Mouse (Mus musculus) midbrain, embryonic 11.5 days (tissue): ENCODE data around the gene Nhlrc4. TPM values are rescaled to one million over a fixed set of nuclear protein-coding genes. Genes with fewer than 3 reads are reported as not detected.
A peak's percentile ranks its signal among the peaks of the same experiment; 100 is the strongest.

ENCODE experiments used
- ATAC-seq: fragments of 200-750 bp; cut with Nextera tagmentation; 2 replicates; pipeline ENCODE4 v1.8.0; 2017; ENCODE audit warnings: moderate TSS enrichment, moderate library complexity; ENCODE audit not compliant: low FRiP score
- DNase-seq: peaks from one replicate; pipeline ENCODE4 v3.0.0; 2015; ENCODE audit warnings: low spot score; ENCODE audit errors: missing footprints
- H3K27ac ChIP-seq: fragments of 300-500 bp; sonication (generic); 2 replicates; pipeline ENCODE4 v1.5.1; 2014; ENCODE audit warnings: low read depth, low read length
- H3K27me3 ChIP-seq: fragments of 300-500 bp; sonication (generic); 2 replicates; pipeline ENCODE4 v1.6.1; 2014; ENCODE audit warnings: mild to moderate bottlenecking, low read length, moderate library complexity, mixed read lengths; ENCODE audit not compliant: control insufficient read depth, insufficient read depth
- H3K36me3 ChIP-seq: fragments of 300-500 bp; sonication (generic); 2 replicates; pipeline ENCODE4 v1.6.1; 2014; ENCODE audit warnings: mild to moderate bottlenecking, low read length, moderate library complexity, mixed read lengths; ENCODE audit not compliant: control insufficient read depth, insufficient read depth
- H3K4me1 ChIP-seq: fragments of 300-500 bp; sonication (generic); 2 replicates; pipeline ENCODE4 v1.6.1; 2014; ENCODE audit warnings: low read length; ENCODE audit not compliant: control insufficient read depth, insufficient read depth
- H3K4me2 ChIP-seq: fragments of 300-500 bp; sonication (generic); 2 replicates; pipeline ENCODE4 v1.6.1; 2014; ENCODE audit warnings: mild to moderate bottlenecking, moderate library complexity
- H3K4me3 ChIP-seq: fragments of 300-500 bp; sonication (generic); 2 replicates; pipeline ENCODE4 v1.5.1; 2014; ENCODE audit warnings: low read depth, low read length
- H3K9ac ChIP-seq: fragments of 300-500 bp; sonication (generic); 2 replicates; pipeline ENCODE4 v1.6.1; 2014; ENCODE audit warnings: low read length
- H3K9me3 ChIP-seq: fragments of 300-500 bp; sonication (generic); 2 replicates; pipeline ENCODE4 v1.6.1; 2016; ENCODE audit warnings: low read length; ENCODE audit not compliant: control insufficient read depth
- WGBS: fragments of 180-500 bp; shearing (Covaris S2); extraction: QIAGEN DNeasy Blood & Tissue Kit; methylation state at CpG from one replicate; pipeline ENCODE4 v1.1.7; 2014; 5-methylcytosine and 5-hydroxymethylcytosine counted together
- polyA plus RNA-seq: library from polyadenylated mRNA; unstranded; fragments of >200 nt; fragmentation: Nextera tagmentation; extraction: Ambion mirVana; gene quantifications from 2 replicates; pipeline ENCODE4 v1.2.1, GENCODE M21; 2014

The Nhlrc4 gene
- polyA plus RNA-seq, 1 experiment from 2014 or later: 0.37 TPM

DNA sequence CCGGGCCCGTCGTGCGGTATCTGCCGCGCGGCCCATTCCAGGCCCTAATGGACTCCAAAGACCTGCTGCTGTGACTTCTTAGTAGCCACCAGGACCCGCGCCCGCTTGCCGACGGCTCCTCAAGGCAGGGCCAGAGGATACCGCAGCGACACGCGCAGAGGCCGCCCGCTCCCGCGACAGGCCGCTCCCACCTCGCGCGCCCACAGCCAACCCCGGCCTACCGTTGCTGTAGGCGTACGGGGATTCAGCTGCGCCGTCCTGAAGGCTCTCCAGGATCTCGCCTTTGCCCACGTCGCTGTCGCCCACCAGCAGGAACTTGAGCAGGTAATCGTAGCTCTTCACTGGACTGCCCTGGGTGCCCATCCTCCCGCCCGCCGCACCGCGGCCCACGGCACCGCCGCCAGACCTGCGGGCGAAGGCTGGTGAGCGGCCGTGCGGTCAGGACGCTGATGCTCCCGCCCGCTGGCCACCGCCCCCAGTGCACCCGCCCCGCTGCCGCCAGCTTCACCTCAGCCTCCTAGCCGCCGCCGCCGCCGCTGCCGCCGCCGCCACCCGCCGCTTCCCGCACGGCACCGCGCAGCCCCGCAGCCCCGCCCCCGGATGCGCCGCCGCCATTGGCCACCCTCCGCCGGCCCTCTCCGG lies 25.5 kb downstream of the Nhlrc4 start, which contains the start of gene Rab40c:
Gene Rab40c, minus strand, starts transcription at position 584 of the 642 bp plus-strand sequence.
- Histone ChIP-seq H3K4me1 (peaks cover 12% of the 10 kb centered on the region), H3K9ac (peak within 1 kb of the TSS; percentile 79), H3K4me3 (peak within 1 kb of the TSS; percentile 85), H3K36me3 (no peaks in the 10 kb centered on the region), H3K27ac (peak within 1 kb of the TSS; percentile 81), H3K4me2 (peak within 1 kb of the TSS; percentile 97), H3K9me3 (no peaks in the 10 kb centered on the region), H3K27me3 (no peaks in the 10 kb centered on the region)
- no peak for DNase-seq
- WGBS: under 1% methylated on average over 76 of the region's 78 CpGs
- peak; percentile 4; the same call in 1 of the 2 replicates for ATAC-seq

GRCm38 (mm10) chr17:25918037-25918750 lies 26.6 kb downstream of the Nhlrc4 start:
- H3K36me3 ChIP-seq: no peaks in the 10 kb centered on the region
- WGBS: 82% methylated on average over 9 of the region's 9 CpGs
- no peak for ATAC-seq

GRCm38 (mm10) chr17:25916931-25917647 lies 27.7 kb downstream of the Nhlrc4 start:
- no peaks in the 10 kb centered on the region for H3K27me3 ChIP-seq
- no peaks in the 10 kb centered on the region for H3K36me3 ChIP-seq
- no peak overlapping the region for H3K4me2 ChIP-seq
- WGBS: 86% methylated on average over 8 of the region's 8 CpGs
- no peak overlapping the region for H3K4me3 ChIP-seq
- H3K9ac ChIP-seq: no peak overlapping the region
- peaks cover 12% of the 10 kb centered on the region for H3K4me1 ChIP-seq
- ATAC-seq: no peak
- no peak overlapping the region for H3K27ac ChIP-seq
- no peak for DNase-seq
- no peaks in the 10 kb centered on the region for H3K9me3 ChIP-seq

More at GRCm38 (mm10) chr17:25918037-25918750, 26.6 kb downstream of the Nhlrc4 start:
- peak overlapping the region; percentile 79 for H3K9ac ChIP-seq
- H3K4me1 ChIP-seq: peaks cover 12% of the 10 kb centered on the region
- peak overlapping the region; percentile 97 for H3K4me2 ChIP-seq
- peak overlapping the region; percentile 85 for H3K4me3 ChIP-seq
- H3K9me3 ChIP-seq: no peaks in the 10 kb centered on the region
- no peak overlapping the region for H3K27ac ChIP-seq
- DNase-seq: no peak
- H3K27me3 ChIP-seq: no peaks in the 10 kb centered on the region

- DNase-seq (no peak), ATAC-seq (no peak)
- Histone ChIP-seq H3K27ac (no peak overlapping the region), H3K27me3 (no peaks in the 10 kb centered on the region), H3K9ac (no peak overlapping the region), H3K36me3 (no peaks in the 10 kb centered on the region), H3K4me2 (no peak overlapping the region), H3K4me1 (peaks cover 12% of the 10 kb centered on the region), H3K4me3 (no peak overlapping the region), H3K9me3 (no peaks in the 10 kb centered on the region)
- 87% methylated on average over 4 of the region's 4 CpGs for WGBS
These were observed 30.5 kb downstream of the Nhlrc4 start for GRCm38 (mm10) chr17:25914295-25914694.

- no peaks in the 10 kb centered on the region for H3K27me3 ChIP-seq
- H3K9me3 ChIP-seq: no peaks in the 10 kb centered on the region
- no peak overlapping the region for H3K9ac ChIP-seq
- WGBS: 88% methylated on average over 1 of the region's 1 CpGs
- no peak overlapping the region for H3K4me3 ChIP-seq
- no peaks in the 10 kb centered on the region for H3K36me3 ChIP-seq
- ATAC-seq: no peak
- H3K27ac ChIP-seq: no peak overlapping the region
- no peak overlapping the region for H3K4me2 ChIP-seq
- peaks cover 11% of the 10 kb centered on the region for H3K4me1 ChIP-seq
- DNase-seq: no peak
These were observed 30.9 kb downstream of the Nhlrc4 start for GRCm38 (mm10) chr17:25913877-25914275.

- WGBS: 88% methylated on average over 14 of the region's 14 CpGs
- Histone ChIP-seq H3K4me1 (peaks cover 5% of the 10 kb centered on the region), H3K9ac (no peak overlapping the region), H3K9me3 (no peaks in the 10 kb centered on the region), H3K27ac (no peak overlapping the region), H3K4me2 (no peak overlapping the region), H3K36me3 (no peaks in the 10 kb centered on the region), H3K4me3 (no peak overlapping the region), H3K27me3 (no peaks in the 10 kb centered on the region)
- ATAC-seq (no peak), DNase-seq (no peak)
These were observed 31.4 kb downstream of the Nhlrc4 start for GRCm38 (mm10) chr17:25913186-25913876.

- Histone ChIP-seq H3K27me3 (no peaks in the 10 kb centered on the region), H3K27ac (no peak overlapping the region), H3K9me3 (no peaks in the 10 kb centered on the region), H3K9ac (no peak overlapping the region), H3K36me3 (no peaks in the 10 kb centered on the region), H3K4me3 (no peak overlapping the region), H3K4me1 (no peaks in the 10 kb centered on the region), H3K4me2 (no peak overlapping the region)
- 93% methylated on average over 4 of the region's 4 CpGs for whole genome bisulfite sequencing
- DNase-seq: no peak
- ATAC-seq: no peak
These were observed 32.9 kb downstream of the Nhlrc4 start for GRCm38 (mm10) chr17:25911816-25912215.

DNA sequence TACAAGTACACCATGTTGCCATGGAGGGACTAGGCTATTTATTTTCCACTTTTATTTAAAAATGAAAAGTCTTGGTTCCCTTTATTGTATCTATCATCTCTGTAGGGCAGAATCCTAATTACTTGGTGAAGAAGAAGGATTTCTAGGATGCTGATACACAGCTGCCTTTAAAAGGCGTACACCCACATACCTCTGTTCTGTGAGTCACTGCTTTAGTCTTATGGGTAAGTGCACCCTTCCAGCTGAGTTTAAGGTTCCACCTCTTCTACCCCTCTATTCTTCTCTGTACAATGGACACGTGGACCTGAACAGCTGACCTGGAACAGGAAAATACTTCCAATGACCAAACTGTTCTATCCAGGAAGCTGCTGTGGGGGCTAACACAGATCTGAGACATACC lies 37.1 kb downstream of the Nhlrc4 start:
- Histone ChIP-seq H3K27me3 (no peaks in the 10 kb centered on the region), H3K27ac (no peak overlapping the region), H3K4me1 (no peaks in the 10 kb centered on the region), H3K4me2 (no peak overlapping the region), H3K36me3 (no peaks in the 10 kb centered on the region), H3K9ac (no peak overlapping the region), H3K4me3 (no peak overlapping the region), H3K9me3 (no peaks in the 10 kb centered on the region)
- 82% methylated on average over 2 of the region's 2 CpGs for WGBS
- no peak for DNase-seq
- ATAC-seq: no peak
